Mouse (Mus musculus): Measurements from ENCODE around the gene Cilp.

GRCm38 (mm10) chr9:65292421-65292820 is 27.4 kb downstream of the Cilp start:
- TF ChIP-seq CTCF (IDR thresholded peaks at IDR 0.05; ENCODE audit: control insufficient read depth, insufficient read depth, low read length) (no peak), POLR2A (IDR thresholded peaks at IDR 0.05; ENCODE audit: borderline replicate concordance, control insufficient read depth, low read depth, low read length) (no peak)
